Mouse (Mus musculus) WW6 (cell line): Measurements from ENCODE around the gene Polr2f.
A peak's percentile ranks its signal among the peaks of the same experiment; 100 is the strongest.

Experiments used
- DNase-seq: peaks from one replicate; pipeline ENCODE4 v3.0.0-alpha.2; 2013; ENCODE audit warnings: low read depth, low spot score

Polr2f gene

GRCm38 (mm10) chr15:79140866-79141565, at the start of gene Polr2f, which contains the start of gene 1700088E04Rik:
Polr2f (plus strand) TSS chr15:79141009.
1700088E04Rik (minus strand) TSS chr15:79141253.
- DNase-seq = peak; percentile 93

GRCm38 (mm10) chr15:79092284-79092683, 48.5 kb upstream of the Polr2f start:
- DNase-seq = no peak

GRCm38 (mm10) chr15:79093083-79093839, 47.5 kb upstream of the Polr2f start:
- no peak for DNase-seq

- no peak for DNase-seq
Measured at GRCm38 (mm10) chr15:79095483-79095882, 45.3 kb upstream of the Polr2f start.

- no peak for DNase-seq
Measured at GRCm38 (mm10) chr15:79096556-79096955, 44.3 kb upstream of the Polr2f start.

GRCm38 (mm10) chr15:79097135-79097534, 43.7 kb upstream of the Polr2f start:
- no peak for DNase-seq

- DNase-seq = no peak
Measured at GRCm38 (mm10) chr15:79097611-79098025, 43.2 kb upstream of the Polr2f start.

GRCm38 (mm10) chr15:79098220-79098619, 42.6 kb upstream of the Polr2f start:
- DNase-seq = no peak

- no peak for DNase-seq
Measured at GRCm38 (mm10) chr15:79098868-79099267, 41.9 kb upstream of the Polr2f start.

GRCm38 (mm10) chr15:79099456-79099855, 41.4 kb upstream of the Polr2f start:
- no peak for DNase-seq

GRCm38 (mm10) chr15:79100391-79100790, 40.4 kb upstream of the Polr2f start:
- DNase-seq = no peak

- no peak for DNase-seq
Measured at GRCm38 (mm10) chr15:79101531-79101930, 39.3 kb upstream of the Polr2f start.

- DNase-seq = no peak
Measured at GRCm38 (mm10) chr15:79103264-79103663, 37.5 kb upstream of the Polr2f start.

- no peak for DNase-seq
Measured at GRCm38 (mm10) chr15:79105804-79106203, 35.0 kb upstream of the Polr2f start.

GRCm38 (mm10) chr15:79107966-79108365, 32.8 kb upstream of the Polr2f start:
- DNase-seq = no peak

- DNase-seq = no peak
Measured at GRCm38 (mm10) chr15:79108421-79109320, 32.1 kb upstream of the Polr2f start, which contains the start of gene Micall1. Micall1 (plus strand) TSS chr15:79108898.

- DNase-seq = no peak
Measured at GRCm38 (mm10) chr15:79109321-79109934, 31.4 kb upstream of the Polr2f start.

GRCm38 (mm10) chr15:79110031-79110430, 30.8 kb upstream of the Polr2f start:
- no peak for DNase-seq

GRCm38 (mm10) chr15:79110528-79110927, 30.3 kb upstream of the Polr2f start:
- DNase-seq = no peak

GRCm38 (mm10) chr15:79111774-79112173, 29.0 kb upstream of the Polr2f start:
- no peak for DNase-seq

GRCm38 (mm10) chr15:79115276-79115675, 25.5 kb upstream of the Polr2f start:
- DNase-seq = no peak
